Mouse (Mus musculus): ENCODE data around the gene Ern1.

- no peak for TF ChIP-seq POLR2A (IDR thresholded peaks at IDR 0.05; ENCODE audit: low read depth, low read length)
- no peak for TF ChIP-seq CTCF (IDR thresholded peaks at IDR 0.05; ENCODE audit: borderline replicate concordance, insufficient read depth, low read length)
Observed at GRCm38 (mm10) chr11:106419262-106420102, 68.2 kb downstream of the Ern1 start.
